Mouse (Mus musculus) hindbrain, embryonic 16.5 days (tissue): ENCODE data around the gene H2-Q1. TPM values are rescaled to one million over a fixed set of nuclear protein-coding genes. Genes with fewer than 3 reads are reported as not detected.

Experiments
- ATAC-seq: fragments of 200-750 bp; cut with Nextera tagmentation; 2 replicates; pipeline ENCODE4 v1.8.0; 2017; ENCODE audit warnings: moderate TSS enrichment, moderate library complexity
- H3K27ac ChIP-seq: fragments of 300-500 bp; sonication (generic); 2 replicates; pipeline ENCODE4 v1.5.1; 2014; ENCODE audit warnings: low read depth, mild to moderate bottlenecking, control low read depth, low read length, moderate library complexity
- H3K27me3 ChIP-seq: fragments of 300-500 bp; sonication (generic); replicated peaks from 2 replicates; pipeline ENCODE4 v1.6.1; 2014; ENCODE audit warnings: low read length; ENCODE audit not compliant: control insufficient read depth, insufficient read depth
- H3K36me3 ChIP-seq: fragments of 300-500 bp; sonication (generic); 2 replicates; pipeline ENCODE4 v1.6.1; 2014; ENCODE audit warnings: mild to moderate bottlenecking, low read length, moderate library complexity, mixed read lengths; ENCODE audit not compliant: control insufficient read depth, insufficient read depth
- H3K4me1 ChIP-seq: fragments of 300-500 bp; sonication (generic); 2 replicates; pipeline ENCODE4 v1.6.1; 2014; ENCODE audit warnings: low read depth, low read length; ENCODE audit not compliant: control insufficient read depth, insufficient read depth
- H3K4me2 ChIP-seq: fragments of 300-500 bp; sonication (generic); 2 replicates; pipeline ENCODE4 v1.6.1; 2014; ENCODE audit warnings: mild to moderate bottlenecking, low read length, control low read depth, moderate library complexity
- H3K4me3 ChIP-seq: fragments of 300-500 bp; sonication (generic); 2 replicates; pipeline ENCODE4 v1.5.1; 2014; ENCODE audit warnings: mild to moderate bottlenecking, low read length, control low read depth, moderate library complexity
- H3K9ac ChIP-seq: fragments of 300-500 bp; sonication (generic); 2 replicates; pipeline ENCODE4 v1.6.1; 2014; ENCODE audit warnings: low read depth, mild to moderate bottlenecking, control low read depth, low read length, moderate library complexity
- H3K9me3 ChIP-seq: fragments of 300-500 bp; sonication (generic); 2 replicates; pipeline ENCODE4 v1.6.1; 2014; ENCODE audit warnings: mild to moderate bottlenecking, low read length, moderate library complexity; ENCODE audit not compliant: control insufficient read depth
- WGBS: fragments of 180-500 bp; shearing (Covaris S2); extraction: QIAGEN DNeasy Blood & Tissue Kit; methylation state at CpG from one replicate; pipeline ENCODE4 v1.1.7; 2014; 5-methylcytosine and 5-hydroxymethylcytosine counted together
- polyA plus RNA-seq: library from polyadenylated mRNA; unstranded; fragments of >200 nt; fragmentation: Nextera tagmentation; extraction: Ambion mirVana; gene quantifications from 2 replicates; pipeline ENCODE4 v1.2.1, GENCODE M21; 2015

The H2-Q1 gene
- polyA plus RNA-seq, 1 experiment from 2014 or later = 0.64 TPM

GRCm38 (mm10) chr17:35359470-35359862 is 39.3 kb downstream of the H2-Q1 start:
- no peak for ATAC-seq
- Histone ChIP-seq H3K9ac (peak overlapping the region; percentile 11; the same call in 1 of the 2 replicates), H3K4me1 (peaks cover 7% of the 10 kb centered on the region), H3K27me3 (peaks cover 8% of the 10 kb centered on the region), H3K4me3 (peak overlapping the region; percentile 36), H3K4me2 (peak overlapping the region; percentile 76), H3K9me3 (peaks cover 5% of the 10 kb centered on the region), H3K27ac (no peak overlapping the region), H3K36me3 (no peaks in the 10 kb centered on the region)
- 23% methylated on average over 21 of the region's 21 CpGs for WGBS

Other genes starting within 250 kb of the H2-Q1 start
- gene Ly6g6e, start 243.5 kb upstream of the H2-Q1 start, polyA plus RNA-seq = 0.16 and 0.34 TPM in 2 replicates
- gene Ly6g6d, start 242.3 kb upstream of the H2-Q1 start, polyA plus RNA-seq = 0.68 and 1.0 TPM in 2 replicates
- 0.22 TPM in 1 of 2 replicates, not detected in the other for gene Ly6g6f, start 234.8 kb upstream of the H2-Q1 start, polyA plus RNA-seq
- gene Abhd16a, start 231.1 kb upstream of the H2-Q1 start, polyA plus RNA-seq = 113 and 115 TPM in 2 replicates
- not detected in 2 replicates for gene Ly6g5c, start 212.1 kb upstream of the H2-Q1 start, polyA plus RNA-seq
- gene Ly6g5b, start 205.0 kb upstream of the H2-Q1 start, polyA plus RNA-seq = 0.93 and 1.5 TPM in 2 replicates
- 20.7 and 23.7 TPM in 2 replicates for gene Gpank1, start 198.9 kb upstream of the H2-Q1 start, polyA plus RNA-seq
- gene Csnk2b, start 198.4 kb upstream of the H2-Q1 start, polyA plus RNA-seq = 319 and 346 TPM in 2 replicates
- gene D17H6S53E, start 194.0 kb upstream of the H2-Q1 start, polyA plus RNA-seq = 8.9 TPM in 2 replicates
- not detected in 2 replicates for gene Apom, start 188.4 kb upstream of the H2-Q1 start, polyA plus RNA-seq
- gene Bag6, start 185.2 kb upstream of the H2-Q1 start, polyA plus RNA-seq = 50.9 and 65.2 TPM in 2 replicates
- gene Prrc2a, start 155.5 kb upstream of the H2-Q1 start, polyA plus RNA-seq = 138 and 153 TPM in 2 replicates
- 5.6 and 10.1 TPM in 2 replicates for gene Aif1, start 144.3 kb upstream of the H2-Q1 start, polyA plus RNA-seq
- gene Lst1, start 132.0 kb upstream of the H2-Q1 start, polyA plus RNA-seq = 4.8 and 7.3 TPM in 2 replicates
- gene Ltb, start 126.0 kb upstream of the H2-Q1 start, polyA plus RNA-seq = 1.1 and 1.2 TPM in 2 replicates
- not detected in 2 replicates for gene Tnf, start 118.4 kb upstream of the H2-Q1 start, polyA plus RNA-seq
- gene Lta, start 115.1 kb upstream of the H2-Q1 start, polyA plus RNA-seq = 0.37 and 0.80 TPM in 2 replicates
- 0.34 and 0.45 TPM in 2 replicates for gene Gm16181, start 99.6 kb upstream of the H2-Q1 start, polyA plus RNA-seq
- 140 and 151 TPM in 2 replicates for gene Atp6v1g2, start 86.7 kb upstream of the H2-Q1 start, polyA plus RNA-seq
- gene Nfkbil1, start 84.6 kb upstream of the H2-Q1 start, polyA plus RNA-seq = 9.8 and 10.1 TPM in 2 replicates
- gene Ddx39b, start 78.7 kb upstream of the H2-Q1 start, polyA plus RNA-seq = 331 and 355 TPM in 2 replicates
- gene H2-D1, start 57.7 kb upstream of the H2-Q1 start, polyA plus RNA-seq = 125 and 134 TPM in 2 replicates
- 3.7 and 6.3 TPM in 2 replicates for gene H2-Q2, start 21.8 kb downstream of the H2-Q1 start, polyA plus RNA-seq
- gene H2-Q4, start 59.2 kb downstream of the H2-Q1 start, polyA plus RNA-seq = 0.89 TPM in 2 replicates
- 1.1 and 1.2 TPM in 2 replicates for gene H2-Q6, start 104.4 kb downstream of the H2-Q1 start, polyA plus RNA-seq
- 4.3 and 4.8 TPM in 2 replicates for gene H2-Q7, start 118.8 kb downstream of the H2-Q1 start, polyA plus RNA-seq
- gene H2-Q10, start 149.7 kb downstream of the H2-Q1 start, polyA plus RNA-seq = 0.11 and 0.21 TPM in 2 replicates
- gene Pou5f1, start 185.6 kb downstream of the H2-Q1 start, polyA plus RNA-seq = not detected in 2 replicates
- 16.4 and 21.2 TPM in 2 replicates for gene Tcf19, start 196.4 kb downstream of the H2-Q1 start, polyA plus RNA-seq
- gene Cchcr1, start 196.7 kb downstream of the H2-Q1 start, polyA plus RNA-seq = 5.8 and 6.3 TPM in 2 replicates
- gene Psors1c2, start 212.8 kb downstream of the H2-Q1 start, polyA plus RNA-seq = 0.94 and 1.1 TPM in 2 replicates
- 0.19 and 0.28 TPM in 2 replicates for gene Cdsn, start 231.7 kb downstream of the H2-Q1 start, polyA plus RNA-seq
- gene 2300002M23Rik, start 247.0 kb downstream of the H2-Q1 start, polyA plus RNA-seq = 0.11 and 0.12 TPM in 2 replicates